Mouse (Mus musculus) ZHBTc4 (cell line): ENCODE data around the gene Vwa5a.
A peak's percentile ranks its signal among the peaks of the same experiment; 100 is the strongest.

Experiments used
- DNase-seq: peaks from one replicate; pipeline ENCODE4 v3.0.0-alpha.2; 2011; ENCODE audit warnings: low read depth, low spot score

The Vwa5a gene

GRCm38 (mm10) chr9:38718102-38718501, at the start of gene Vwa5a:
Gene Vwa5a (plus strand): TSS chr9:38718268.
- DNase-seq = peak; percentile 43

GRCm38 (mm10) chr9:38672887-38673286, 45.2 kb upstream of the Vwa5a start:
- no peak for DNase-seq

- no peak for DNase-seq
Observed at GRCm38 (mm10) chr9:38674501-38674900, 43.6 kb upstream of the Vwa5a start, which contains the start of gene Olfr918. Gene Olfr918 (minus strand): TSS chr9:38674601.

- DNase-seq = peak; percentile 45
Observed at GRCm38 (mm10) chr9:38718927-38719441, 916 bp downstream of the Vwa5a start.

GRCm38 (mm10) chr9:38724044-38724443, 6.0 kb downstream of the Vwa5a start:
- DNase-seq = no peak

GRCm38 (mm10) chr9:38728218-38728617, 10.2 kb downstream of the Vwa5a start:
- DNase-seq = no peak

GRCm38 (mm10) chr9:38741408-38741807, 23.3 kb downstream of the Vwa5a start:
- no peak for DNase-seq

- DNase-seq = peak; percentile 35
Observed at GRCm38 (mm10) chr9:38744619-38745315, 26.7 kb downstream of the Vwa5a start.

- no peak for DNase-seq
Observed at GRCm38 (mm10) chr9:38751999-38752398, 33.9 kb downstream of the Vwa5a start, which contains the start of gene Olfr920. Gene Olfr920 (plus strand): TSS chr9:38752299.

- no peak for DNase-seq
Observed at GRCm38 (mm10) chr9:38772768-38773167, 54.7 kb downstream of the Vwa5a start, which contains the start of gene Olfr921. Gene Olfr921 (plus strand): TSS chr9:38773068.

- no peak for DNase-seq
Observed at GRCm38 (mm10) chr9:38792689-38793088, 74.6 kb downstream of the Vwa5a start.
